Mouse (Mus musculus) lung, embryonic 14.5 days (tissue): Measurements from ENCODE around the gene Gm49396. TPM values are rescaled to one million over a fixed set of nuclear protein-coding genes. Genes with fewer than 3 reads are reported as not detected.

Experiments used
- ATAC-seq: fragments of 200-750 bp; cut with Nextera tagmentation; 2 replicates; pipeline ENCODE4 v1.8.0; 2017; ENCODE audit warnings: mild to moderate bottlenecking, moderate TSS enrichment, moderate library complexity; ENCODE audit not compliant: insufficient read depth
- DNase-seq: peaks from one replicate; pipeline ENCODE4 v3.0.0-alpha.2; 2015
- H3K27ac ChIP-seq: fragments of 300-500 bp; sonication (generic); 2 replicates; pipeline ENCODE4 v1.5.1; 2014; ENCODE audit warnings: low read depth, mild to moderate bottlenecking, moderate library complexity
- H3K27me3 ChIP-seq: fragments of 300-500 bp; sonication (generic); 2 replicates; pipeline ENCODE4 v1.6.1; 2014; ENCODE audit warnings: low read length, control low read depth; ENCODE audit not compliant: insufficient read depth
- H3K36me3 ChIP-seq: fragments of 300-500 bp; sonication (generic); 2 replicates; pipeline ENCODE4 v1.6.1; 2014; ENCODE audit warnings: control low read depth; ENCODE audit not compliant: insufficient read depth
- H3K4me1 ChIP-seq: fragments of 300-500 bp; sonication (generic); 2 replicates; pipeline ENCODE4 v1.6.1; 2014; ENCODE audit warnings: antibody characterized with exemption, control low read depth; ENCODE audit not compliant: insufficient read depth
- H3K4me2 ChIP-seq: fragments of 300-500 bp; sonication (generic); 2 replicates; pipeline ENCODE4 v1.6.1; 2014; ENCODE audit warnings: mild to moderate bottlenecking
- H3K4me3 ChIP-seq: fragments of 300-500 bp; sonication (generic); 2 replicates; pipeline ENCODE4 v1.5.1; 2014; ENCODE audit warnings: low read depth, low read length
- H3K9ac ChIP-seq: fragments of 300-500 bp; sonication (generic); 2 replicates; pipeline ENCODE4 v1.6.1; 2014
- H3K9me3 ChIP-seq: fragments of 300-500 bp; sonication (generic); 2 replicates; pipeline ENCODE4 v1.6.1; 2016; ENCODE audit warnings: low read depth, low read length, control low read depth
- CTCF ChIP-seq: IDR thresholded peaks from 2 replicates; pipeline ENCODE4 v1.5.1; 2016; ENCODE audit warnings: antibody characterized with exemption, low read depth
- WGBS: fragments of 180-500 bp; shearing (Covaris S2); extraction: QIAGEN DNeasy Blood & Tissue Kit; methylation state at CpG from one replicate; pipeline ENCODE4 v1.1.7; 2014; 5-methylcytosine and 5-hydroxymethylcytosine counted together
- polyA plus RNA-seq: library from polyadenylated mRNA; unstranded; fragments of >200 nt; fragmentation: Nextera tagmentation; extraction: Ambion mirVana; gene quantifications from 2 replicates; pipeline ENCODE4 v1.2.1, GENCODE M21; 2014

Gm49396 gene
- polyA plus RNA-seq, 1 experiment from 2014 or later, result 9.9 TPM

DNA sequence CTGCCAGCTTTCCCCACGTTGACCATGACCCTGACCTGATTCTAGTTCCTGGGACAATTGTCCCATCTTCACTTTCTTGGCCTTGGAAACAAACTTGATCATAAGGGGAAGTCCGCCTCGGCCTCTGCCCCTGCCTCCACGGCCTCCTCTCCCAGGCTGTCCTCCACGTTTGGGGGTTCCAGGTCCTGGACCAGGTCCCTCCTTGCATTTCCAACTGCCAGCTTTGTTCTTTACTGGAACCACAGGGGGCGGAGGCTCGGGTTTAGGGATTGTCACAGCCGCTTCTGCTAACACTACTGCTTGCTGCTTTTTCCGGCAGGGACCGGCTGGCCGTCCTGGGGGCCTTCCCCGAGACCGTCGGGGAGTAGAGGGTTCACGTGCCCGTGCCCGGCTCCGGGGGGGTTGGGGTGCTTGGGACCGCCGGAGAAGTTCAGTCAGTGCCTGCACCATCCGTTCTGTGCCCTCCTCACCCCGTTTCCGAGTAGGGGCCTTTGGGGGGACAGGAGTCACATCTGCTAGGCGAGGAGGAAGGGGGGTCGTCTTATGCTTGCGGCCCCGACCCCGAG, 23.4 kb downstream of the Gm49396 start:
- peak overlapping the region; percentile 82 for H3K4me2 ChIP-seq
- peak overlapping the region; percentile 94; the same call in 1 of the 2 replicates for H3K4me3 ChIP-seq
- H3K9ac ChIP-seq, result no peak overlapping the region
- 0 out of 2 replicates have a peak, but pooled peaks cover 3% of the 10 kb centered on the region for H3K4me1 ChIP-seq
- H3K27ac ChIP-seq, result no peak overlapping the region
- WGBS, result 87% methylated on average over 28 of the region's 28 CpGs
- ATAC-seq, result no peak
- peaks cover 53% of the 10 kb centered on the region for H3K36me3 ChIP-seq
- TF ChIP-seq CTCF, result no peak
- DNase-seq, result no peak
- H3K9me3 ChIP-seq, result no peaks in the 10 kb centered on the region
- no peaks in the 10 kb centered on the region for H3K27me3 ChIP-seq

DNA sequence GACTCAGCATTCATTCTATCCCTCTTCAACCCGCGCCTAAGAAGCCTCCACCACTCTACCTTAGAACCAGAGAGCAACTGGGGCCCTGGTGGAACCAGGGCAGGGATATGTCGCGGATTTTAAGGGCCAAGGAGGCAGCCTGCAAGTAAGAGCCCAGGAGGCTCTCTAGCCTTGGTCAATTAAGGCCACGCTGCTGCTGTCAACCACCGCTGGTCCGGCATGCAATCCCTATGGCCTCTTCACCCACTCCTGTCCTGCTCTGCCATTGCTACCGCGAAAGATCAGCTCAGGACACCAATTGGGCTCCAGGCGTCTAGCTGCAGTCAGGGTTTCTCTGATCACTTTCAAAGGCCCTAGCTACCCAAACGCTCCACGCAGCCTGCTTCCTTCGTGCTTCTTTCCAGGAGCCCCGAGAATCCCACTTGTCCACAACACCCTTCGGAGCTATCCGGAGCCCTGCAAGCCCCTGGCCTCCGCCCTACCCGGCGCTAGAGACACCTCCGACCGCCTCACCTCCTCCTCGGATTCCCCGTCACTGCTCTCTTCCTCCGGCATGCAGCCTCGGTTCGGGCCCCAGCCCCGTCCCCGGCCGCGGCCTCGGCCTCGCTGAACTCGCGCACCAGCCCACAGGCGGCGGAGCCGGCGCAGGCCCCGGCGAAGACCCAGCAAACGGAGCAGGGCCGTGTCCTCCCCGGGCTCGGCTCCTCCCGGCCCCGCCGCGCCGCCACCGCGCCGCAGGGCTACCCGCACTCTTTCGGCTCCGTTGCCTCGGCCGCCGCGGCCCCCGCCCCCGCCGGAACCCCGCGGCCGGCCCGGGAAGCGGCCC, 24.9 kb downstream of the Gm49396 start:
- Histone ChIP-seq H3K4me1 (0 out of 2 replicates have a peak, but pooled peaks cover 3% of the 10 kb centered on the region), H3K9me3 (no peaks in the 10 kb centered on the region), H3K27me3 (no peaks in the 10 kb centered on the region), H3K9ac (peak overlapping the region; percentile 98), H3K4me2 (peak overlapping the region; percentile 82), H3K27ac (peak overlapping the region; percentile 93), H3K36me3 (peaks cover 38% of the 10 kb centered on the region), H3K4me3 (peak overlapping the region; percentile 94)
- ATAC-seq, result peak; percentile 24
- peak; percentile 34 for DNase-seq
- TF ChIP-seq CTCF, result no peak
- under 1% methylated on average over 67 of the region's 67 CpGs for WGBS

DNA sequence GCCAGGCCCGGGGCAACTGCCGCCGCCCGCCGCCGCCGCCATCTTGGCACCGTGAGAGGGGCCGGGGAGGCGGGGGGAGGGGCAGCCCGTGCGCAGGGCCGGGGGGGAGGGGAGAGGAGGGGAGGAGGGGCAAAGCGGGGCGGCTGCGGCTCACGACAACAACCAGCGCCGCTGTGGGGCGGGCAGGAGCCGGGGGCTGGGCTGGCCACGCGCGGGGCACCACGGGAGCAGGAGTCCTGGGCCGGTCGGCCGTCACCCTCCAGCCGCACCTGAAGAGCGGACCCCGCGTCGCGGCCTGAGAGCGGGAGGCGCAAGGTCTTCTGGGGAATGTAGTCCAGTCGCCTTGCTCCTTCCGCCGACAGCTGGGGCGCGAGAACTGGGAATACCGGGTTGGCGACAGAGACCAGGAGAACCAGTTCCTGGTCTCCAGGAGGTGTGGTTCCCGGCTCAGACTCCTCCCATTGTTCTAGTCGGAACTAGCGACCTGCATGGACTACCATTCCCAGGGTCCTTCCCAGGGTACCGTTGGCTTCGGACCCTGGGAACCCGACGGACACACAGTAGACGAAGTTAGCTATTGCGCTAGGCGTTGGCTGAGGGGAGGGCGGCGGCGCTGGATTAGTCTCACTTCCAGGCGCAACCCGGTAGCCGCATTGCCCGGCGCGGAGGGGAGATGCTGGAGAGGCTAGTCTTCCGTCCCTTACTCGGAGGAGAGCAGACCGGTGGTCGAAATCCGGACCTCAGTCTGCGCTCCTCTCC, 25.7 kb downstream of the Gm49396 start, which contains the start of gene Kmt2b:
Gene Kmt2b (minus strand): TSS at position 51 of the 759 bp plus-strand sequence.
- no peak for TF ChIP-seq CTCF
- WGBS, result under 1% methylated on average over 49 of the region's 68 CpGs

DNA sequence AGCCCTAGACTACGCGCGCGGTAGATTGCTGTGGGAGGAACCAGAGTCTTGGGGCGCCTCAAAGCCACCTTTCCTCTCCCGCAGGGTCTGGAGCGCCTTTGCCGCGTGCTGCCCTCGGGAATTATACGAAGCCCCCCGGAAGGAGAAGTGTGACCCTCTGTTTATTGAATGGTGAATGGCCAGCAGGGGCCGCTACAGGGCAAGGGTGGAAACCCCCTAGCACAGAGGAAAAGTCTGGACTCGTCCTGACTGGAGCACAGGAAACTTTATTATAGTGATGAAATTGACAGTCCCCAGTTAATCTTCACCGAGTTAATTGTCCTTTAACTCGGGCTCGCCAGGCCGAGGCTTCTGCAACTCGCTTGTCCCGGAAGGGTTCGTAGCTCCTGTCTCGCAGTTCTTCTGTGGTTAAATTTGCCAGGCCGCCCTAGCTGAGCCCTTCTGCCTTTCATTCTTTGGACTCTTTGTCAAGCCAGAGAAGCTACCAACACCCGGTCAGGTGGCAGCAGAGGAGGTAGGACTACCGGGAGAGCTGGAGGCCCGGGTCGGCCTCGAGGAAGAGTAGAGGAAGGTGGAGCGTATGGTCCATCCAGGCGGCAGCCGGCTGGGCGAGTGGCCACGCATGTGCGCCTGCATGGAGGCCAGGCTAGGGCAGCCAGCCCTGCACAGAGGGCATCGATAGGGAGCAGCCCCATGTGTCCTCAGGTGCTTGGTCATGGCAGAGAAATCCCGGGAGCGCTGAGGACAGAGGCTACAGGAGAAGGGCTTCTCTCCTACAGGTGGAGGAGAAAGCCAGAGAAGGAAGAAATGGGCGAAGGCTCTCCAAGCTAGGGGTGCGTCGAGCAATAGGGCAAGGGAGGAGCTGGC, 26.5 kb downstream of the Gm49396 start:
- H3K4me1 ChIP-seq, result 0 out of 2 replicates have a peak, but pooled peaks cover 3% of the 10 kb centered on the region
- H3K9ac ChIP-seq, result peak overlapping the region; percentile 59
- peak overlapping the region; percentile 93 for H3K27ac ChIP-seq
- 25% methylated on average over 40 of the region's 40 CpGs for WGBS
- H3K36me3 ChIP-seq, result peaks cover 21% of the 10 kb centered on the region
- peak overlapping the region; percentile 82 for H3K4me2 ChIP-seq
- DNase-seq, result peak; percentile 96
- H3K27me3 ChIP-seq, result no peaks in the 10 kb centered on the region
- TF ChIP-seq CTCF, result peak; percentile 95
- peak; percentile 67 for ATAC-seq
- peak overlapping the region; percentile 94 for H3K4me3 ChIP-seq
- no peaks in the 10 kb centered on the region for H3K9me3 ChIP-seq

More for the DNA sequence above, 25.7 kb downstream of the Gm49396 start, which contains the start of gene Kmt2b:
- Histone ChIP-seq H3K27me3 (no peaks in the 10 kb centered on the region), H3K36me3 (peaks cover 30% of the 10 kb centered on the region), H3K4me2 (peak within 1 kb of the TSS; percentile 82), H3K4me1 (0 out of 2 replicates have a peak, but pooled peaks cover 3% of the 10 kb centered on the region), H3K4me3 (peak within 1 kb of the TSS; percentile 94), H3K9me3 (no peaks in the 10 kb centered on the region), H3K9ac (peak within 1 kb of the TSS; percentile 98), H3K27ac (peak within 1 kb of the TSS; percentile 93)
- peak; percentile 98 for DNase-seq
- peak; percentile 97 for ATAC-seq

DNA sequence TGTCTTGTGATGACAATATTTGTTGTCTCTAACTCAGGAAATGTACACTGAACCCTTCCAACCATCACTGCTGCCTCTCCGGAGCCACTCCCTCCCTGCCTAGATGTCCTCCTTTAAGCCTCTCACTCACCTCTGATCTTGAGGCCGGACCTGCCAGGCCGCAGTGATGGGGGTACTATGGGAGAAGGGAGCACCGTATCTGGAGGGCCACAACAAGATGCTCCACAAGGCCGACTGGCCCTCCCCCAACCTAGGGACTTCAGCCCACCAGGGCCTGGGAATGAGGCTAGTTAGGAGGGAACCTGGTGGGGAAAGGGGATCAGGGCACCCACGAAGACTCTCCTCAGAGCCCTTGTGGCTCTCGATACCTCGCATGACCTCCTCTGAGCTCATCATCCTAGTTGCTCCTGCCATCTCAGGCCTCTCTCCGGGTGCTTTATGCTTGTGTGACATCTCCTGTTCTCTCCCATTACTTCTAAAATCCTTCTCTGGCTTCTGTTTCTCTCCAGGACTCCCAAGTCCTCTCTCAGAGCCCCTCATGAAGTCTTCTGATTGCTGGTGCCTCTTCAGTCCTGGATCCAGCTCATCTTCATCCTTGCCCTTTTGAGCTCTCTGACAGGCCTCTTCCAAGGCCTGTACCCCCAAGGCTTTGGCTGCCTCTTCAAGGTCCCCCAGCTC, 27.9 kb downstream of the Gm49396 start:
- no peak for TF ChIP-seq CTCF
- H3K27ac ChIP-seq, result no peak overlapping the region
- H3K27me3 ChIP-seq, result no peaks in the 10 kb centered on the region
- no peak overlapping the region for H3K4me3 ChIP-seq
- DNase-seq (no peak), ATAC-seq (no peak)
- H3K4me2 ChIP-seq, result no peak overlapping the region
- H3K9ac ChIP-seq, result no peak overlapping the region
- peaks cover 7% of the 10 kb centered on the region for H3K36me3 ChIP-seq
- no peaks in the 10 kb centered on the region for H3K9me3 ChIP-seq
- H3K4me1 ChIP-seq, result 0 out of 2 replicates have a peak, but pooled peaks cover 3% of the 10 kb centered on the region
- 80% methylated on average over 9 of the region's 9 CpGs for WGBS

DNA sequence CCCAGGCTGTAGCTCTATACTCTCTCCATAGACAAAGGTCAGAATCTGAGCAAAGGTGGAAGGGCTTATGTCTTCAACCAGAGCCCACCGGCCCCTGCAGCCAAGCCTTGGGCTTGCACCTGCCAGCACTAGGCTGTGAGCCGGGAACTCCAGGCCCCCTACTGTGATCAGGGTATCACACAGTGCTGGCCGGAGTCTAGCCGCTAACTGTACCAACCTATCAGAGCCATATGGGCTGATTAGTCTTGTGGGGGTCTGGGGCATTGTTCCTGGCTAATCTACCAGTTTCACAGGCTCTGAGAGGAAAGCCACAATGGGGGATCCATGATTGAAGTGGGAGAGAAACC, 28.4 kb downstream of the Gm49396 start:
- no peaks in the 10 kb centered on the region for H3K9me3 ChIP-seq
- DNase-seq (no peak), ATAC-seq (no peak)
- no peak overlapping the region for H3K4me2 ChIP-seq
- no peak overlapping the region for H3K9ac ChIP-seq
- H3K4me1 ChIP-seq, result 0 out of 2 replicates have a peak, but pooled peaks cover 3% of the 10 kb centered on the region
- H3K27ac ChIP-seq, result no peak overlapping the region
- H3K4me3 ChIP-seq, result no peak overlapping the region
- H3K27me3 ChIP-seq, result no peaks in the 10 kb centered on the region
- no peak for TF ChIP-seq CTCF
- 57% methylated on average over 4 of the region's 4 CpGs for WGBS
- peaks cover 2% of the 10 kb centered on the region for H3K36me3 ChIP-seq
